Mouse (Mus musculus): ENCODE measurements around the gene Rab11fip3. TPM values are rescaled to one million over a fixed set of nuclear protein-coding genes. Genes with fewer than 3 reads are reported as not detected.
A peak's percentile ranks its signal among the peaks of the same experiment; 100 is the strongest.

Gene Rab11fip3
- total RNA-seq, 2 experiments from 2014 or later = 29.2 to 29.7 TPM

DNA sequence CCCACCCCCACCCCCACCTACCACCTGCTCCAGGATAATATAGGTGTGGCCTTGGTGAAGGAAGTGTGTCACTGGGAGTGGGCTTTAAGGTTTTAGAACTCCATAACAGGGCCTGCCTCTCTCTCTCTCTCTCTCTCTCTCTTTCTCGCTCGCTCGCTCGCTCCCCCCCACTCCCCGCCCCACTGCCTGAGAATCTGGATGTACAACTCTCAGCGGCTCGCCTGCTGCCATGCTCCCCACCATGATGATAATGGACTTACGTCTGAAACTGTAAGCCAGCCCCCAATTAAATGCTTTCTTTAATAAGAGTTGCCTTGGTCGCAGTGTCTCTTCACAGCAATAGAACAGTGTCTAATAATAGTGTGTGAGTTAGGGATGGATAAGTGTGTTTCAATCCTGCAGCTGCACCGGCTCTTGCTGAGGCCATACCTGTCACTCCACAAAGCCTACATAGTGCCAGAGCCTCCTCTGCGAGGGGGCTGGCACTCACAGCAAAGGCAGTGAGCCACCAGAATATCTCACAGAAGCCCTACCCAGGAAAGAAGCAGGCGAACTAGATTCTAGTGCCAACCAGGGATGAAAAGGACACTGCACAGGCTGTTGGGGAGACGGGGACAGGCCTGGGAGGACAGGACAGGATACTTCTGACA is 26.6 kb downstream of the Rab11fip3 start:
- intact Hi-C loops (cut with DNase I) = no loop called here

DNA sequence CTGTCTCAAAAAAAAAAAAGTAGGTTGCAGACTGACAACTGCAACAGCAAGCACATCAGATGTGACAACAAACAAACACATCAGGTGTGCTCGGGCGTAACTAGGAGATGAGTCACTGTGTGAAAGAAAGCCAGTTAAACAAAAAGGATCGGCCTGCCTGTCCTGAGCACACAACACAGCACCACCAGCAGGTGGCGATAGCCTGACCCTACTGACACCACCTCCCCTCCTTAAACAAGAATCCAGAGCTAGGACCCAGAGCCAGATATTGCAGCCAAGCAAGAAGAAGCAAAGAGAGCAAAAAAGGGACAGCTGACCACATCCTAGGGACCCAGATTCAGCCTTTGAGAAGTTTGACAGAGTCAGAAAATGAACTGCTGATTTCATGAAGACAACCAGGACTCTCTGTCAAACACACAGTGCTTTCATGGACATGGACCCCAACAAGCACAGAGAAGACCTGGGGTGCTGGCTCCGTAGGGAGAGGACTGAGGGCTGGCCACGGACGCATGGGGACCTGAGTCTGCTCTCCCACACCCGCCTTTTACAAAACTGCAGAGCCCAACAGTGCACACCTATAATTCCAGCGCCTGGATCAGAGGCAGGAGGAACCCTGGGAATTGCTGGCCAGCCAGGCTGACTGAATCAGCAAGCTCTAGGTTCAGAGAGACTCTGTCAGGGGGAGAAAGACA is 28.1 kb downstream of the Rab11fip3 start:
- intact Hi-C loops (cut with DNase I) = loop anchor here (1.0 to 2.0 kb wide), 2 partner anchors 28 to 49 kb away; partner anchors contain the start of genes Decr2 and Rab11fip3
- peak; percentile 51 to 58 for DNase-seq

More for the DNA sequence above, 26.6 kb downstream of the Rab11fip3 start:
- no peak for DNase-seq

GRCm38 (mm10) chr17:26040711-26041110 is 28.6 kb downstream of the Rab11fip3 start:
- intact Hi-C loops (cut with DNase I) = loop anchor here (1.0 to 2.0 kb wide), 2 partner anchors 28 to 50 kb away; partner anchors contain the start of genes Decr2 and Rab11fip3
- DNase-seq = peak; percentile 27 to 31

- intact Hi-C loops (cut with DNase I) = no loop called here
- DNase-seq = no peak
Observed at GRCm38 (mm10) chr17:26032037-26032436, 37.3 kb downstream of the Rab11fip3 start.

DNA sequence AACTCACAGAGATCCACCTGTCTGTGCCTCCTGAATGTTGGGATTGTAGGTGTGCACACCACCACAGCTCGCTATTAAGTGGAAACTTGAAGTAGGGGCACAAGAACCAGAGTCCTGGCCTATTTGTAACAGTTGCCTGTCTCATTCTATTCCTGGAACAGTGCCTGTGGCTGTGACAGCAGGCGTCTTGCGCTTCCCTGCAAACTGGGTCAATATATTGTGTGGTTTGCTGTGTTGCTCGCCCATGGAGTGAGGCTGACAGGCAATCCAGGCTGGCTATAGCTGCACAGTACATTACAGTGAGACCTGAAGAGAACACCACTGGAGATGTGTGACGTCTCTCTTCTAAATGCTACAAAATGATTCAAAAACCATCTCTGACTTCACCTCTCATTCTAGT is 37.8 kb downstream of the Rab11fip3 start:
- DNase-seq = no peak
- intact Hi-C loops (cut with DNase I) = no loop called here

GRCm38 (mm10) chr17:26028261-26028660 is 41.1 kb downstream of the Rab11fip3 start:
- intact Hi-C loops (cut with DNase I) = no loop called here

DNA sequence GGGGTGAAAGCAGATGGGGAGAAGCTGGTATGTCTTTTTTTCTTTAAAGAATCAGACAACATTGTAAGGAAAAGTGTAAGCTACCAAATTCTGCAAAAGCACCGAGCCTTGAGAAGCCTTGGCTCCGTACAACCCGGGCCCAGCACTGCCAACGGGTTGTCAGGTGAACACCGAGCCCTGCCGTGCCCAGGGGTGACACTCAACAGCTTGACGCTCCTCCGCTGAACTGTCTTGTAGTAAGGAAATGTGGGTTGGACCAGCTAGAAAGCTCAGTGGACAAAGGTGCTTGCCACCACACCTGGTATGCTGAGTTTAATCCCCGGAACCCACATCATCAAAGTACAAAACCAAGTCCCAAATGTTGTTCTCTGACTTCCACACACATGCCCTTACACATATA is 44.7 kb downstream of the Rab11fip3 start:
- DNase-seq = no peak
- intact Hi-C loops (cut with DNase I) = no loop called here

More at GRCm38 (mm10) chr17:26028261-26028660, 41.1 kb downstream of the Rab11fip3 start:
- DNase-seq = no peak

GRCm38 (mm10) chr17:26023966-26024365 is 45.4 kb downstream of the Rab11fip3 start:
- DNase-seq = no peak
- intact Hi-C loops (cut with DNase I) = no loop called here

DNA sequence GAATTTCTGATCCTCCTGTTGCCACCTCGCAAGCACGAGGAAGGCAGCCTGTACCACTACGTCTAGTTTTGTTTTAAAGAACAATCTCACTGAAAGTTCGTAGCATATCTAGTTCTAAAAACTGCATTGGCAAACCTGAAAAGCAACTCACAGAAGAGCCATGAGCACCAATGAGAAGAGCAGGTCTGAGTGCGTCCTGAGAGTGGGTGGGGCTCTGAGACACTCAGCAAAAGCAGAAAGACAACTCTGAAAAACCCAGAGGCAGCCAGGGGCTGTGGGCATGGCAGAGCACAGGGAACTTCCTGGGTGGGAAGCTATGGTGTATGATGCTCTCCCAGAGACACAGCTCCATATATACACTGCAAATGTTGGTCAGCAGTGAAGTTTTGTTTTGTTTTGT is 46.2 kb downstream of the Rab11fip3 start:
- intact Hi-C loops (cut with DNase I) = no loop called here
- no peak for DNase-seq

- intact Hi-C loops (cut with DNase I) = no loop called here
- no peak for DNase-seq
Observed at GRCm38 (mm10) chr17:26021728-26022341, 47.5 kb downstream of the Rab11fip3 start.

GRCm38 (mm10) chr17:26020848-26021347 is 48.5 kb downstream of the Rab11fip3 start:
- DNase-seq = no peak
- intact Hi-C loops (cut with DNase I) = no loop called here

DNA sequence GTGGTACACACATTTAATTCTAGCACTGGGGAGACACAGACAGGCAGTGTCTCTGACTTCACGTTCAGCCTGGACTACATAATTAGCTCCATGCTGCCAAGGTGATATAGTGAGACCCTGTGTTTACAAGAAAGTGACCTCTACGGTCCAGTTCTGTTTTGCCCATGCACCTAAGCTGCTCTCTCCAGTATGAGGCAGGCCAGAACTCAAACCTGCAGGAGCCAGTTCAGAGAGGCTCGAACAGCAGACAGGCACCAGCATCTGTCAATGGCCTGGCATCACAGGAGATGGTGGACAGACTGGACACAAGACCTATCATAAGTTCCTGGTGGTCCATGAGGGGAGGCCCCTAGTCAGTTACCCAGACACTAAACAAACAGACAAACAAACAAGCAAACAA is 51.0 kb downstream of the Rab11fip3 start:
- intact Hi-C loops (cut with DNase I) = no loop called here
- no peak for DNase-seq

DNA sequence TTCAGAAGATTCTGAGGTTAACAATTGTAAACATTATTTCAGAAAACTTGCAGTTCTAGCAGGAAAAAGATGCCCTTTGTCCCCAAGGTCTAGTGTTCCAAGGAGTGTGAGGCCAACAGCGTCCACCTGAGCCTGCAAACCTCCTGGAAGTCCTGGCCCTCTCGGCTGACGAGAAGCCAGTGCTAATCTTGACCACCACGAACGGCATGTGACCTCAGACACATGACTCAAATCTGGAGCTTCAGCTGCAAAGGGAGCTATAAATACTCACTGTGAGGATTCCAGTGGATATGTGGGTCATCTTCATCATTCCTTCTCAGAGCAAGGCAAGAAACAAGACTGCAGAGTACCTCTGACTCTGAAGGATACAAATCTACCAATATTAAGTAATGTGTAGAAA is 51.4 kb downstream of the Rab11fip3 start:
- intact Hi-C loops (cut with DNase I) = no loop called here
- peak; percentile 14 to 28 for DNase-seq

- no peak for DNase-seq
- intact Hi-C loops (cut with DNase I) = no loop called here
Observed at GRCm38 (mm10) chr17:26017021-26017420, 52.3 kb downstream of the Rab11fip3 start.

DNA sequence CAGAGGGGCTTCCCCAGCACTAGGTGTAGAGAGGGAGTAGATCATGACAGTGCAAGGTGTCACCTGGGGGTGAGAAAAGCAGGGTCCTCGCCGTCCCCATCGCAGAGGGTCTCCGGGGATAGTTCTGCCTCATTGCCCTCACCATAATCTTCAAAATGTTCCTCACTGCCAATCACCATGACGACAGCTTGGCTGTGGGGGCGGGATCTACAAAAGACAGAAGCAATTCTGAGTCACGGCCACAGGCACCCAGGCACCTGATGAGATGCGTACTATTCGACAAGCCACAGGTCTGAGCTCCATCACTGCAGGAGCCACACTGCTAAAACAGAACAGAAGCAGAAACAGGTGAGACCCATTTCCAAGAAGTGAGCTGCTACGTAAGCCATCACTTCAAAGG is 55.6 kb downstream of the Rab11fip3 start:
- intact Hi-C loops (cut with DNase I) = no loop called here
- DNase-seq = no peak

GRCm38 (mm10) chr17:26011841-26012460 is 57.4 kb downstream of the Rab11fip3 start:
- intact Hi-C loops (cut with DNase I) = loop anchor here (1.0 kb wide), 1 partner anchor 118 kb away; no protein-coding TSS in a partner anchor
- peak; percentile 71 to 76 for DNase-seq

DNA sequence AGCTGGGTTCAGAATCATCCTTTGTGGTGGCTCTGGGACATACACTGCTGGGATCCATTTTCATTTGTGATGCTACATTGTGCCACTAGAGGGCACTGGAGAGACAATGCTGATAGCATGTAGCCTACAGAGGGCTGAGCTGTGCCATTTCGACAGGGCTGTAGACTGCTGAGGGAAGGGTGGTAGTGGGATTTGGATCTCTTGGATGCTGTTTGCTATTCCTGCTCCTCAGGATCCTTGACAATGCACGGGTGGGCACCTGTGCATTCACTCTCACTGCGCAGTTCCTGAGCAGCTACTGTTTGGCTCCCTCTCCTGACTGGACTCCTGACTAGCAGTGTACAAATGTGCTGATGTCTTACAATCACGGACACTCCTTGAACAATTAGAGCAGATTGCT is 59.8 kb downstream of the Rab11fip3 start:
- intact Hi-C loops (cut with DNase I) = loop anchor here (2.0 kb wide), 1 partner anchor 79 kb away; no protein-coding TSS in a partner anchor
- DNase-seq = peak; percentile 73 to 78

DNA sequence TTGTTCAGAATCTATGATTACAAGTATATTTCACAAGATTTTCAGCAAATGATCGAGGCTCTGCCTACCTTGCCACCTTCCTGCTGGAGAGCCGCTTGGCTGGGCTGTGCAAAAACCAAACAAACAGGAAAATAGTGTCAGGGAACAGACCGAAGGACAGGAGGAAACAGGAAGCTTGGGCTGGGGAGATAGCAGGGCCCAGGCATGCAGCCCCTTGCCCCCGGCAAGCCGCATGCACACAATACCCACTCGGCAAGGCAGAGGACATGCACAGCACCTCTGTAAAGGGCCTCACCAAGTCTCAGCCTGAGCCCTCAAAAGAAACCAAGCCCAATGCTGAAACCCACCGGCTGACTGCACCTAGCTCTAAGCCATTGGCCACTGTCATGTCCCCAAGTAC is 60.6 kb downstream of the Rab11fip3 start:
- intact Hi-C loops (cut with DNase I) = loop anchor here (2.0 kb wide), 1 partner anchor 80 kb away; no protein-coding TSS in a partner anchor
- no peak for DNase-seq

GRCm38 (mm10) chr17:26008331-26008730 is 61.0 kb downstream of the Rab11fip3 start:
- DNase-seq = no peak
- intact Hi-C loops (cut with DNase I) = loop anchor here (2.0 kb wide), 1 partner anchor 80 kb away; no protein-coding TSS in a partner anchor

DNA sequence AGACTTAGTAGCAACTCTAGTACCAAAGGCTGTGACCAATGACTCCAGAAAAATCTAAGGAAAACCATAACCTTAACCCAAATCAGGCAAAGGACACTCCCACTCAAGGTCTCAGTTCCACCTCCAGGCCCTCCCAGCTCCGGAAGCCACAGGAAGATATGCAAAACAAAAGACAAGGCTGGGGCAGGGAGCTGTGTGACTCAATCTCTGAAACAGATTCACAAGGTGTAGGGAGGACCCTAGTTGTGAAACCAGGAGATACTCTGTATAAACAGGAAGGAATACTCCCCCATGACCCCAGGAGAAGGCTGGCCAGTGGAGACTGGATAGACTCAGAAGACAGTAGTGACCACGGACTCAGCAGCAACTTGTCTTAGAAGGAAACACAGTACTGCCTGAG is 61.7 kb downstream of the Rab11fip3 start:
- intact Hi-C loops (cut with DNase I) = loop anchor here (2.0 kb wide), 1 partner anchor 81 kb away; no protein-coding TSS in a partner anchor
- DNase-seq = no peak
